Mouse (Mus musculus) midbrain, embryonic 15.5 days (tissue): ENCODE measurements around the gene Gm49405. TPM values are rescaled to one million over a fixed set of nuclear protein-coding genes. Genes with fewer than 3 reads are reported as not detected.
"Not testable (repeated sequence)": the region's sequence is repeated elsewhere in the genome, so short reads cannot be mapped to it uniquely, and the experiment has no call there.

Experiments used
- ATAC-seq: fragments of 200-750 bp; cut with Nextera tagmentation; replicated peaks from 2 replicates; pipeline ENCODE4 v1.8.0; 2017; ENCODE audit warnings: moderate TSS enrichment
- H3K27ac ChIP-seq: fragments of 300-500 bp; sonication (generic); 2 replicates; pipeline ENCODE4 v1.5.1; 2015; ENCODE audit warnings: mild to moderate bottlenecking, inconsistent platforms
- H3K27me3 ChIP-seq: fragments of 300-500 bp; sonication (generic); replicated peaks from 2 replicates; pipeline ENCODE4 v1.6.1; 2015; ENCODE audit warnings: inconsistent platforms
- H3K36me3 ChIP-seq: fragments of 300-500 bp; sonication (generic); replicated peaks from 2 replicates; pipeline ENCODE4 v1.6.1; 2015; ENCODE audit warnings: inconsistent platforms
- H3K4me1 ChIP-seq: fragments of 300-500 bp; sonication (generic); 2 replicates; pipeline ENCODE4 v1.6.1; 2015; ENCODE audit warnings: inconsistent platforms
- H3K4me2 ChIP-seq: fragments of 300-500 bp; sonication (generic); 2 replicates; pipeline ENCODE4 v1.6.1; 2015; ENCODE audit warnings: inconsistent platforms, mild to moderate bottlenecking, moderate library complexity
- H3K4me3 ChIP-seq: fragments of 300-500 bp; sonication (generic); 2 replicates; pipeline ENCODE4 v1.5.1; 2015; ENCODE audit warnings: mild to moderate bottlenecking, inconsistent platforms
- H3K9ac ChIP-seq: fragments of 300-500 bp; sonication (generic); 2 replicates; pipeline ENCODE4 v1.6.1; 2015; ENCODE audit warnings: mild to moderate bottlenecking, inconsistent platforms
- H3K9me3 ChIP-seq: fragments of 300-500 bp; sonication (generic); 2 replicates; pipeline ENCODE4 v1.6.1; 2016; ENCODE audit warnings: inconsistent platforms
- WGBS: fragments of 180-500 bp; shearing (Covaris S2); methylation state at CpG from one replicate; pipeline ENCODE4 v1.1.7; 2015; ENCODE audit warnings: mixed read lengths; 5-methylcytosine and 5-hydroxymethylcytosine counted together
- polyA plus RNA-seq: library from polyadenylated mRNA; unstranded; fragments of >200 nt; fragmentation: Nextera tagmentation; extraction: Ambion mirVana; gene quantifications from 2 replicates; pipeline ENCODE4 v1.2.1, GENCODE M21; 2015

The Gm49405 gene
- polyA plus RNA-seq, 1 experiment from 2014 or later, result 8.3 TPM

GRCm38 (mm10) chr19:4045966-4046865 is 45.8 kb downstream of the Gm49405 start, which contains the start of gene Gstp2:
Gene Gstp2 (minus strand): TSS chr19:4046023.
- no peak within 1 kb of the TSS for H3K9ac ChIP-seq
- no peak within 1 kb of the TSS for H3K27ac ChIP-seq
- H3K9me3 ChIP-seq, result no peaks in the 10 kb centered on the region
- 0 out of 2 replicates have a peak, but pooled peaks cover 2% of the 10 kb centered on the region for H3K4me1 ChIP-seq
- ATAC-seq, result no peak
- WGBS, result 57% methylated on average over 16 of the region's 16 CpGs
- H3K4me2 ChIP-seq, result peak within 1 kb of the TSS; percentile 18; the same call in 1 of the 2 replicates
- no peaks in the 10 kb centered on the region for H3K27me3 ChIP-seq
- no peak within 1 kb of the TSS for H3K4me3 ChIP-seq
- no peaks in the 10 kb centered on the region for H3K36me3 ChIP-seq

- no peaks in the 10 kb centered on the region for H3K27me3 ChIP-seq
- no peaks in the 10 kb centered on the region for H3K9me3 ChIP-seq
- 0 out of 2 replicates have a peak, but pooled peaks cover 2% of the 10 kb centered on the region for H3K4me1 ChIP-seq
- H3K4me2 ChIP-seq, result no peak overlapping the region
- H3K36me3 ChIP-seq, result no peaks in the 10 kb centered on the region
- no peak overlapping the region for H3K9ac ChIP-seq
- WGBS, result 83% methylated on average over 8 of the region's 8 CpGs
- no peak overlapping the region for H3K4me3 ChIP-seq
- no peak for ATAC-seq
- H3K27ac ChIP-seq, result no peak overlapping the region
These were observed 46.4 kb downstream of the Gm49405 start for GRCm38 (mm10) chr19:4046866-4047254.

DNA sequence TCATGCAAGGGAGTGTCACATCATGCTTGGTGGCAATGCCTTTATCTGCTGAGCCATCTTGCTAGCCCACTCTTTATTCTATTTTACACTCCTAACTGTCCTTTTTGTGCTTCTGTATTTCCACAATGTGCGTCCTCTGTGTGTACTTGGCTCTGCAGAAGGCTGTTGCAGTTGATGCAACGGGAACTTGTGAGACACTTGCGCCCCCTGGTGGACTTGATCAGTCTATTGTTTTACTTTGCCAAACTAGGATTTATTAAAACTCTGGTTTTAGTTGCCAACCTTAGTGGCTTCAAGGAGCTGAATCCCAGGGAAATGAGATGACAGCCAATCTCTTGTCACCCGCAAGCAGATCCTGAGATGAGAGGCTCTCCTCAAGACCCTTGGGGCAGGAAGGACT is 47.4 kb downstream of the Gm49405 start:
- no peak overlapping the region for H3K27ac ChIP-seq
- H3K36me3 ChIP-seq, result no peaks in the 10 kb centered on the region
- H3K9ac ChIP-seq, result no peak overlapping the region
- no peak overlapping the region for H3K4me3 ChIP-seq
- H3K4me2 ChIP-seq, result no peak overlapping the region
- no peaks in the 10 kb centered on the region for H3K9me3 ChIP-seq
- 14% methylated on average over 4 of the region's 4 CpGs for WGBS
- H3K27me3 ChIP-seq, result no peaks in the 10 kb centered on the region
- ATAC-seq, result no peak
- H3K4me1 ChIP-seq, result 0 out of 2 replicates have a peak, but pooled peaks cover 2% of the 10 kb centered on the region

GRCm38 (mm10) chr19:4049069-4049468 is 48.6 kb downstream of the Gm49405 start:
- not testable (repeated sequence) for ATAC-seq, H3K27ac ChIP-seq
- WGBS, result 84% methylated on average over 5 of the region's 5 CpGs

GRCm38 (mm10) chr19:4051016-4051415 is 50.6 kb downstream of the Gm49405 start:
- Histone ChIP-seq H3K4me1 (no peaks in the 10 kb centered on the region), H3K36me3 (no peaks in the 10 kb centered on the region), H3K27ac (no peak overlapping the region), H3K9me3 (no peaks in the 10 kb centered on the region), H3K27me3 (no peaks in the 10 kb centered on the region), H3K4me2 (no peak overlapping the region), H3K4me3 (no peak overlapping the region), H3K9ac (no peak overlapping the region)
- no peak for ATAC-seq
- WGBS, result 96% methylated on average over 5 of the region's 5 CpGs

More at GRCm38 (mm10) chr19:4049069-4049468, 48.6 kb downstream of the Gm49405 start:
- not testable (repeated sequence) for H3K9ac ChIP-seq, H3K9me3 ChIP-seq, H3K4me3 ChIP-seq, H3K36me3 ChIP-seq, H3K4me1 ChIP-seq, H3K27me3 ChIP-seq, H3K4me2 ChIP-seq

DNA sequence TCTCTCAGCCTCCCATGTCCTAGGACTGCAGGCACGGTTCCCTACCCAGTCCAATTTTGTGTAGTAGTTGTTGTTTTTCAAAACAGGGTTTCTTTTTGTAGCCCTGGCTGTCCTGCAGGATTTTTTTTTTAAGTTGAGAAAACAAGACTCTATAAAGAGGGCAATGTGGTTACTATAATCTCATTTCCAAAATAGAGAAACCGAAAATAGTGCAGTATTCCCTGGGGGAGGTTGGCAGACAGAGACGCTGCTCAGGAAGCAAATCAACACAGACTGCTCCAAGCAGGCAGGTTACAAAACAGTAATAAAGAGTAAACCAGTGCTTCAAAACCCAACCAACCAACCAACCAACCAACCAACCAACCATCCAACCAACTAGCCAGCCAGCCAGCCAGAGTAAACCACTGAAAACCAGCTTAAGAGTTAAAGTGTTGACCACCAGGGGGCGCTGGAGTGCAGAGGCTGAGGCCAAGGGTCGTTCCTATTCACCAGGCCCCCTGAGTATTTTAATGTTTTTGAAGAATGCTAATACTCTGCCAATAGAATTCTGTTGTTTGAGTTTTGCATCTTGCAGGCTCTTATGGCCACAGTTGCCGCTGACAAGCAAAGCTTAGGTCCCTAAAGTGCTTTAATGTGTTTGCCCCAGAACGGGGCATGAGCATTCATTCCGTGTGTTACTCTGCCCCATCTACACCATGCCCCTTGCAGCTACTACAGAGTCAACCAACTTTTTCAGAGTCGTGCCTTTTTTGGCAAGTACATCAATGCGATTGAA is 51.5 kb downstream of the Gm49405 start:
- ATAC-seq, result no peak
- Histone ChIP-seq H3K27me3 (no peaks in the 10 kb centered on the region), H3K4me3 (no peak overlapping the region), H3K36me3 (no peaks in the 10 kb centered on the region), H3K9me3 (no peaks in the 10 kb centered on the region), H3K4me2 (no peak overlapping the region), H3K9ac (no peak overlapping the region), H3K27ac (no peak overlapping the region), H3K4me1 (no peaks in the 10 kb centered on the region)
- WGBS, result 54% methylated on average over 10 of the region's 10 CpGs

DNA sequence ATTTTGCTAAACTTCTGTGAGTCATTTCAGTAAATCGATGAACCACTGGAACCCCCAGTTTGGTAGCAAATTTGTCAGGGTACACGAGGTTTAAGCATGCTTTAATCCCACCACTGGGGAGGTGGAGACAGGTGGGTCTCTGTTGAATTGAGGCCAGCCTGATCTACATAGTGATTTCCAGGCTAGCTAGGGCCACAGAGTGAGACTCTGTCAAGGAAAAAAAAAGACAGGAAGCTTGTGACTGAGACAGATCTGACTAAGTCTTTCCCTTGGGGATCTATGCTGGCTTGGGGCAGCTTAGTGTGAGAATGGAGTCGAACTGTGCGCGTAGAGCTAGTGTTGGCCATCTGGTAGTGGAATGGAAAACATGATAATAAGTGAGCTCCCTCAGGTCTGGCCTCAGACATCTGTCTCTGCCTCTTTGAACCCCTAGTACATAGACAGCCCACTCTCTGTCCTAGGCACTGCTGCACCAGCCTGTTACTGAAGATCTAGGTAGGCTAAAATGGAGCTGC is 52.1 kb downstream of the Gm49405 start:
- ATAC-seq, result no peak

DNA sequence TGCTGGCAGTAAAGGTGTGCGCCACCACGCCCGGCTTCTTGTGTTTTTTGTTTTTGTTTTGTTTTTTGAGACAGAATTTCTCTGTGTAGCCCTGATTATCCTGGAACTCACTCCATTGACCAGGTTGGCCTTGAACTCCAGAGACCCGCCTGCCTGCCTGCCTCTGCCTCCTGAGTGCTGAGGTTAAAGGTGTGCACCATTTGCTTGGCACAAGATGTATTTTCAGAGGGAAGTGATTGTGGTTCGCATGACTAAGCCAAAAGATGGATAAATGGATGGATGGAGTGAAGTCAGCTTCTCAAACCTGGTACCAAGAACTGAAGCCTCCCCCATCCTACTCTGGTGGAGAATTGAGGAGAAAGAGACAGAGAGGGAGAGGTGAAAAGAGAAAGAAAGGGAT is 54.2 kb downstream of the Gm49405 start:
- Histone ChIP-seq H3K27ac (no peak overlapping the region), H3K27me3 (no peaks in the 10 kb centered on the region), H3K9me3 (no peaks in the 10 kb centered on the region), H3K4me1 (no peaks in the 10 kb centered on the region), H3K4me3 (no peak overlapping the region), H3K36me3 (no peaks in the 10 kb centered on the region), H3K9ac (no peak overlapping the region), H3K4me2 (no peak overlapping the region)
- WGBS, result 89% methylated on average over 5 of the region's 5 CpGs
- ATAC-seq, result no peak

More for the DNA sequence above, 52.1 kb downstream of the Gm49405 start:
- H3K27ac ChIP-seq, result no peak overlapping the region
- 55% methylated on average over 5 of the region's 5 CpGs for WGBS
- H3K36me3 ChIP-seq, result no peaks in the 10 kb centered on the region
- H3K9ac ChIP-seq, result no peak overlapping the region
- H3K4me3 ChIP-seq, result no peak overlapping the region
- no peak overlapping the region for H3K4me2 ChIP-seq
- H3K4me1 ChIP-seq, result no peaks in the 10 kb centered on the region
- H3K9me3 ChIP-seq, result no peaks in the 10 kb centered on the region
- no peaks in the 10 kb centered on the region for H3K27me3 ChIP-seq

Other genes with a start within 250 kb of the Gm49405 start
- 51.9 and 59.9 TPM in 2 replicates for gene Kmt5b, start 233.2 kb upstream of the Gm49405 start, polyA plus RNA-seq
- 65.6 and 66.3 TPM in 2 replicates for gene Chka, start 148.9 kb upstream of the Gm49405 start, polyA plus RNA-seq
- gene Tcirg1, start 93.5 kb upstream of the Gm49405 start, polyA plus RNA-seq, result 12.7 and 14.6 TPM in 2 replicates
- gene Ndufs8, start 87.9 kb upstream of the Gm49405 start, polyA plus RNA-seq, result 246 and 258 TPM in 2 replicates
- gene Aldh3b1, start 70.8 kb upstream of the Gm49405 start, polyA plus RNA-seq, result 1.9 TPM in 2 replicates
- gene Unc93b1, start 65.4 kb upstream of the Gm49405 start, polyA plus RNA-seq, result 11.7 and 11.8 TPM in 2 replicates
- gene Aldh3b3, start 42.0 kb upstream of the Gm49405 start, polyA plus RNA-seq, result not detected in 2 replicates
- gene Aldh3b2, start 28.3 kb upstream of the Gm49405 start, polyA plus RNA-seq, result 0.43 and 0.67 TPM in 2 replicates
- gene Acy3, start 14.1 kb upstream of the Gm49405 start, polyA plus RNA-seq, result 1.7 and 2.2 TPM in 2 replicates
- not detected in 2 replicates for gene Tbx10, start 7.9 kb upstream of the Gm49405 start, polyA plus RNA-seq
- 30.6 and 33.4 TPM in 2 replicates for gene Nudt8, start within 50 bp of the Gm49405 start, polyA plus RNA-seq
- gene Doc2g, start 2.7 kb downstream of the Gm49405 start, polyA plus RNA-seq, result 8.4 and 12.1 TPM in 2 replicates
- 229 and 239 TPM in 2 replicates for gene Ndufv1, start 12.2 kb downstream of the Gm49405 start, polyA plus RNA-seq
- 513 and 520 TPM in 2 replicates for gene Gstp1, start 37.4 kb downstream of the Gm49405 start, polyA plus RNA-seq
- 2.7 and 5.6 TPM in 2 replicates for gene Gstp2, start 45.4 kb downstream of the Gm49405 start, polyA plus RNA-seq
- gene Gstp3, start 58.9 kb downstream of the Gm49405 start, polyA plus RNA-seq, result not detected in 2 replicates
- gene Cabp2, start 81.0 kb downstream of the Gm49405 start, polyA plus RNA-seq, result 0.22 TPM in 1 of 2 replicates, not detected in the other
- 92.3 and 92.9 TPM in 2 replicates for gene Cdk2ap2, start 96.6 kb downstream of the Gm49405 start, polyA plus RNA-seq
- 97.7 and 102 TPM in 2 replicates for gene Pitpnm1, start 99.4 kb downstream of the Gm49405 start, polyA plus RNA-seq
- gene Aip, start 125.2 kb downstream of the Gm49405 start, polyA plus RNA-seq, result 99.5 and 101 TPM in 2 replicates
- gene Gpr152, start 139.2 kb downstream of the Gm49405 start, polyA plus RNA-seq, result 0.04 TPM in 1 of 2 replicates, not detected in the other
- 0.22 and 0.28 TPM in 2 replicates for gene Cabp4, start 143.4 kb downstream of the Gm49405 start, polyA plus RNA-seq
- gene Coro1b, start 148.0 kb downstream of the Gm49405 start, polyA plus RNA-seq, result 127 and 139 TPM in 2 replicates
- gene Ptprcap, start 153.0 kb downstream of the Gm49405 start, polyA plus RNA-seq, result 0.26 and 0.96 TPM in 2 replicates
- gene Rps6kb2, start 162.7 kb downstream of the Gm49405 start, polyA plus RNA-seq, result 60.1 and 60.7 TPM in 2 replicates
- gene Carns1, start 174.9 kb downstream of the Gm49405 start, polyA plus RNA-seq, result 5.9 and 6.9 TPM in 2 replicates
- gene Tbc1d10c, start 190.7 kb downstream of the Gm49405 start, polyA plus RNA-seq, result 0.38 and 0.93 TPM in 2 replicates
- 537 and 571 TPM in 2 replicates for gene Ppp1ca, start 191.4 kb downstream of the Gm49405 start, polyA plus RNA-seq
- 23.7 and 24.9 TPM in 2 replicates for gene Rad9a, start 201.0 kb downstream of the Gm49405 start, polyA plus RNA-seq
- 0.79 and 0.88 TPM in 2 replicates for gene Clcf1, start 213.6 kb downstream of the Gm49405 start, polyA plus RNA-seq
- gene AC109138.7, start 213.7 kb downstream of the Gm49405 start, polyA plus RNA-seq, result not detected in 2 replicates
- 20.4 and 20.6 TPM in 2 replicates for gene Pold4, start 231.3 kb downstream of the Gm49405 start, polyA plus RNA-seq